Mouse (Mus musculus) embryonic fibroblast, embryonic 13.5 days (primary cell): Measurements from ENCODE around the gene Fbxo9.

Source experiments
- CTCF ChIP-seq: IDR thresholded peaks from 2 replicates; pipeline ENCODE4 v1.5.1; 2011; ENCODE audit warnings: mild to moderate bottlenecking, control low read depth, low read length, moderate library complexity, borderline replicate concordance; ENCODE audit not compliant: insufficient read depth
- POLR2A ChIP-seq: IDR thresholded peaks from 2 replicates; pipeline ENCODE4 v1.6.1; 2011; ENCODE audit warnings: low read depth, mild to moderate bottlenecking, control low read depth, low read length, moderate library complexity

GRCm38 (mm10) chr9:78124297-78124696 lies 15.4 kb upstream of the Fbxo9 start:
- TF ChIP-seq CTCF (no peak), POLR2A (no peak)
